Mouse (Mus musculus) bone marrow, adult 2 months (tissue): ENCODE measurements around the gene E030018B13Rik.

Source experiments
- CTCF ChIP-seq: fragments of 200-500 bp; IDR thresholded peaks from 2 replicates; pipeline ENCODE4 v1.5.1; 2011; ENCODE audit warnings: low read length, control low read depth; ENCODE audit not compliant: control insufficient read depth, insufficient read depth
- POLR2A ChIP-seq: fragments of 200-500 bp; IDR thresholded peaks from 2 replicates; pipeline ENCODE4 v1.6.1; 2011; ENCODE audit warnings: low read depth, mild to moderate bottlenecking, control low read depth, low read length, borderline replicate concordance; ENCODE audit not compliant: control insufficient read depth

DNA sequence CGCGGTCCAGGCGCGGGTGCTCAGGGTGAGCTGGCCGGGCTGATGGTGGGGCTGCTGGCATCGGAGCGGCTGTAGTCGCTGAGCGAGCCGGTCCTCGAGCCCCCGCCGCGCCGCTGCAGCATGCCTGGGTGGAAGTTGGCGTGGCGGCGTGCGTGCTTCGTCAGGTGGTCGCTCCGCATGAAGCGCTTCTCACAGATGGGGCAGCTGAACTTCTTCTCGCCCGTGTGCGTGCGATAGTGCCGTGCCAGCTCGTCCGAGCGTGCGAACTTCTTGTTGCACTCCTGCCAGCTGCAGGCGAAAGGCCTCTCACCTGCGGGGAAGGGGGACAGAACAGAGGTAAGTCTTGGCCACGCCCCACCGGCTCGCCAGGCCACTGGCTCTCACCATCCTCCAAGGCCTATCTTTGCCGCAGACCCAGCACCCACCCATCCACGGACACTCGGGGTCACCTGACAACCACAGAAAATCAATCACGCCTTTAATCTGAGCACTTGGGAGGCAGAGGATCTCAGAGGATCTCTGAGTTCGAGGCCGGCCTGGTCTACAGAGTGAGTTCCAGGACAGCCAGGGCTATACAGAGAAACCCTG lies 25.1 kb upstream of the E030018B13Rik start:
- no peak for TF ChIP-seq CTCF
- TF ChIP-seq POLR2A, result no peak
